Mouse (Mus musculus): ENCODE results near the gene Slc17a2.

- no peak for TF ChIP-seq CTCF (IDR thresholded peaks at IDR 0.05; ENCODE audit: control insufficient read depth, insufficient read depth, insufficient replicate concordance, low read depth, low read length)
- TF ChIP-seq POLR2A (IDR thresholded peaks at IDR 0.05; ENCODE audit: control insufficient read depth, low read depth, low read length) = no peak
Observed at GRCm38 (mm10) chr13:23757921-23758320, 48.9 kb upstream of the Slc17a2 start.

Measured in testis, adult 2 months (tissue).